Mouse (Mus musculus): ENCODE measurements at regions not wholly inside any gene's neighbourhood (a gene's known extent, or its start where the extent isn't known, plus 50 kb on each side); places are given as distances from the start of the nearest gene placed in this dataset.
"Not testable (repeated sequence)": the region's sequence is repeated elsewhere in the genome, so short reads cannot be mapped to it uniquely, and the experiment has no call there.

DNA sequence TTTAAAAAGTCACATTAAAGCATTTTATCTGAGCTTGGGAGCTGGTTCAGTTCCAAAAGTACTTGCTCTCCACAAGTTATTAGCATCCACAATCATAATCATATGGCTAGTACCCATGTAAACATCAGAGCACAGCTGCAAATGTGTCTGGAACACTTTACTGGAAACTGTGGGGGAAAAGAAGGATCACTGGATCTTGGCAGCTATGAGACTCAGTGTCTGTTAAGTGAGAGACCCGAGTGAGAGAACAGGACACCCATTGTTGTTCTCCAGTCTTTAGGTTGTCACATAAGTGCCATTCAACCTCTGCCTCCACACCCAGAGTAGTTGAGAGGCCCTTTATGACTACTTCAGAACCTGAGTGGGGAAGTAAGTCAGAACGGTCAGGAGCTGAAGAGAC, 1178.2 kb upstream of the Rag2 start:
- DNase-seq (ENCODE audit: low spot score) (no peak), ATAC-seq (ENCODE audit: low FRiP score) (no peak)
- Histone ChIP-seq H3K9ac (replicated peaks; ENCODE audit: low read length, poor library complexity, severe bottlenecking) (no peak overlapping the region), H3K27ac (ENCODE audit: low read depth, low read length) (no peak overlapping the region), H3K27me3 (ENCODE audit: insufficient read depth, low read length) (no peaks in the 10 kb centered on the region), H3K4me1 (ENCODE audit: insufficient read depth, low read length) (no peaks in the 10 kb centered on the region), H3K9me3 (ENCODE audit: low read length) (no peaks in the 10 kb centered on the region), H3K36me3 (ENCODE audit: insufficient read depth, low read length) (no peaks in the 10 kb centered on the region), H3K4me3 (ENCODE audit: low read depth, low read length) (no peak overlapping the region), H3K4me2 (ENCODE audit: low read depth, low read length, poor library complexity, severe bottlenecking) (no peak overlapping the region)
- TF ChIP-seq CTCF (IDR thresholded peaks at IDR 0.05) = no peak
- WGBS = 74% methylated on average over 2 of the region's 2 CpGs

DNA sequence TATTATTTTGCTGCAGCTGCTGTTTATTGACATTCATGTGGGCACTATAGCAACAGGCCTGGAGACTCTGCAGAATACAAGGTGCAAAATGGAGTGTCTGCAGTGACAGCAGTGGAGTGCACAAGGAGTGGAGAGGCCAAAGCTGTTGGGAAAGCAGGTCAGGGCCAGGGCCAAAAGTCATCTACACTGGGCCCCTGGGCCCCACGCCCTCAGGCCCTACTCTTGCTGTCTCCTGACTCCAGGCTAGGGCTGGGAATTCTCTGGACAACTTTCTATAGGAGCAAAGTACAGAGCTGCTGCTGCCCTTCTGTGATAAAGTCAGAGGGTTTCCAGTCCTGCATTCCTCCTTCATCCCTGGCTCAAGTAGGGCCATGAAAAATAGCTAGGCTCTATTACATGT, 1164.9 kb upstream of the Rag2 start:
- not testable (repeated sequence) for H3K4me3 ChIP-seq (ENCODE audit: low read depth, low read length); H3K9ac ChIP-seq (replicated peaks; ENCODE audit: low read length, poor library complexity, severe bottlenecking); ATAC-seq (ENCODE audit: low FRiP score); H3K4me2 ChIP-seq (ENCODE audit: low read depth, low read length, poor library complexity, severe bottlenecking); DNase-seq (ENCODE audit: low spot score); H3K36me3 ChIP-seq (ENCODE audit: insufficient read depth, low read length); H3K9me3 ChIP-seq (ENCODE audit: low read length); H3K27ac ChIP-seq (ENCODE audit: low read depth, low read length); H3K4me1 ChIP-seq (ENCODE audit: insufficient read depth, low read length); H3K27me3 ChIP-seq (ENCODE audit: insufficient read depth, low read length)
- no CpG with 5 or more reads among the region's 1 CpGs for WGBS

DNA sequence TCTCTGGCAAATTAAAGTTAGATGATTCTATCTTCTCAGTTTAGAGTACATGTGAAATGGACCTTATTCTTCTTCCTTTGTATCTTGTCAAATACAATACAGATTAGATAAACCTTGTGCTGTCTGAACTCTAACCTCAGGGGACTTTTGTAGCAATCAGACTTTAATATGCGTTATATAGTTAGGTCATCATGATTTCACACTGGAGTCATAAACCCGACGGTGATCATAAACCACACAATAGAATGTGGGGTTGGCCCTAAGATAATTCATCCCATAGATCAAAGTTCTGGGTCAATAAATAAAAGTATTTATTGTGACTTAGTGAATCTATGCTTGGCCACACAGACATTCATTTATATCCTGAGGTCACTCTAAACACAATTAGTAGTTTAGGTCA, 1138.3 kb upstream of the Rag2 start:
- no CpG with 5 or more reads among the region's 3 CpGs for WGBS
- DNase-seq (ENCODE audit: low spot score); H3K9ac ChIP-seq (replicated peaks; ENCODE audit: low read length, poor library complexity, severe bottlenecking); H3K9me3 ChIP-seq (ENCODE audit: low read length); H3K4me3 ChIP-seq (ENCODE audit: low read depth, low read length); H3K4me2 ChIP-seq (ENCODE audit: low read depth, low read length, poor library complexity, severe bottlenecking); H3K36me3 ChIP-seq (ENCODE audit: insufficient read depth, low read length); ATAC-seq (ENCODE audit: low FRiP score); H3K27me3 ChIP-seq (ENCODE audit: insufficient read depth, low read length); H3K4me1 ChIP-seq (ENCODE audit: insufficient read depth, low read length); H3K27ac ChIP-seq (ENCODE audit: low read depth, low read length): not testable (repeated sequence)

DNA sequence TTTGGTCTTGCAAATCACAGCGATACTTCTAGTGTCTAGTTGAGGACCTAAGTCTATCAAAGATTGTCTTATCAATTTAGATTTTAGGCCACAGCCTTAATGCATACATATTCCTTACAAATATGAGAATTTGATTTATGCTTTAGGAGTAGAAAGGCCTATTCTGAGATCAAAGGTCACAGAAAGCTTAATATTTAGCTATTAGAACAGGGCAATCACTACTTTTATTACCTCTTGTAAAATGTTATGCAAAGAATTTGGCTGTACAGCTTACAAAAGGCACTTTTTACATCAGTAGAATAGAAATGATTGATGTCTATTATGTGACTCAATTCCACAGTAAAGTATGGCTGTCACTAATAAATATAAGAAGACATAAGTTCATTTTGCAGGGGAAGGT, 1119.4 kb upstream of the Rag2 start:
- not testable (repeated sequence) for ATAC-seq (ENCODE audit: low FRiP score); H3K27ac ChIP-seq (ENCODE audit: low read depth, low read length); H3K4me3 ChIP-seq (ENCODE audit: low read depth, low read length); H3K36me3 ChIP-seq (ENCODE audit: insufficient read depth, low read length); H3K9me3 ChIP-seq (ENCODE audit: low read length); H3K9ac ChIP-seq (replicated peaks; ENCODE audit: low read length, poor library complexity, severe bottlenecking); DNase-seq (ENCODE audit: low spot score); H3K4me2 ChIP-seq (ENCODE audit: low read depth, low read length, poor library complexity, severe bottlenecking); H3K27me3 ChIP-seq (ENCODE audit: insufficient read depth, low read length); H3K4me1 ChIP-seq (ENCODE audit: insufficient read depth, low read length)
- no CpG with 5 or more reads among the region's 1 CpGs for WGBS
